Mouse (Mus musculus) activated CD4-positive, CD25-positive, alpha-beta regulatory T cell, adult 9 weeks (primary cell): ENCODE data around the gene Olfr209. TPM values are rescaled to one million over a fixed set of nuclear protein-coding genes. Genes with fewer than 3 reads are reported as not detected.

Experiments used
- polyA plus RNA-seq: library from polyadenylated mRNA; unstranded; fragments of 100-300 nt; shearing (Covaris generic); gene quantifications from one replicate; pipeline ENCODE4 v1.2.1, GENCODE M21; 2017

Gene Olfr209
- polyA plus RNA-seq: not detected

DNA sequence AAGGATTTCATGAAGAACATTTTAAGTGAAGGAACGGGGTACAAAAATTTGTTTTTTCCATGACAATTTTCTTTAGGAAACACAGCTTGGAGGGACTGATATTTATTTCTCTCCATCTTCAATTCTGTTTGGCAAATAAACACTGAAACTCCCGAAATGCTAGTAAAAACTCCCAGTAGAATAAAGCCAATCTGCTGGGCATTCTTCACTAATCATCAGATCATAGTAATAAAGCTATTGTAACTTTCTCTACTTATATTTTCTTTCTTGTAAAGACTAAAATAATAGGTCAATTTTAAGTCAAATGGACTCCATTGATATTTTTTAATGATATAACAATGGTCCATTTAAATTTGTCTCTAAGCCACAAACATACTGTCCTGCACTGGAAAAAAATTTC lies at the start of gene Olfr209:
Gene Olfr209 (minus strand): TSS at position 101 of the 400 bp plus-strand sequence.

DNA sequence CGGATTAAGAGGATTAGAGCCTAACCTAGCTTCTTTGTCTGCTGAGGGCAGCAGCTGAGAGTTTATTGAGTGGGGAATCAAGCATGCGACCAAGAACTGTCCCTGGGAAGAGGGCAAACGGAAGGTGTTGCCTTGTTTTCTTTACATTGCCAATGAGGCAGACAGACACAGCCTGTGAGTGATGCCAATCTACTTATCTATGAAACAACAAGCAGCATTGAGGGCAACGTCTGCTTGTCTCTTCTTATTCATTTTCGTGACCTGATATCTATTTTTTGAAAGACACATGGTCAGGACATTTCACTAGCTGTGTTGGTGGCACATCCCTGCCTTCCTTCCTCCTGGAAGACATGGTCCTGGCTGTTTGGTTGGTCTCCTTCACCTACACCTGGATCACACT lies 43.2 kb upstream of the Olfr209 start, which contains the start of gene Gabrr3:
Gene Gabrr3 (plus strand): TSS at position 301 of the 400 bp plus-strand sequence.

DNA sequence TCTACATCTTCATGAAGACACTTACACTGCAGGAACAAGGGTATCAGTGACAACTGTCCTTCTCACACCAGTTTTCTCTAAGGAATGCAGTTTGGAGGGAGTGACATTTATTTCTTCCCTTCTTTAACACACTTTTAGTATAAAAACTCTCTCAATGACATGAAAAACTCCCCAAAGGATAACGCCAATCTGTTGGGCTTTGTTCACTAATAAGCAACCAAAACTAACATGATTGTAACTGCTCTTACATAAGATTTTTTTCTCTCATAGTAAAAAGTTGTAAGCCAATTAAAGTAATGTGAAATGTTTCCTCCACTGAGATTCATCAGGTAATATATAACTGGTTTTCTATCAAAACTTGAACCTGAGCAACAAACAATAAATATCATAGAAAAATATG lies 14.6 kb downstream of the Olfr209 start, which contains the start of gene Olfr206:
Gene Olfr206 (minus strand): TSS at position 101 of the 400 bp plus-strand sequence.

DNA sequence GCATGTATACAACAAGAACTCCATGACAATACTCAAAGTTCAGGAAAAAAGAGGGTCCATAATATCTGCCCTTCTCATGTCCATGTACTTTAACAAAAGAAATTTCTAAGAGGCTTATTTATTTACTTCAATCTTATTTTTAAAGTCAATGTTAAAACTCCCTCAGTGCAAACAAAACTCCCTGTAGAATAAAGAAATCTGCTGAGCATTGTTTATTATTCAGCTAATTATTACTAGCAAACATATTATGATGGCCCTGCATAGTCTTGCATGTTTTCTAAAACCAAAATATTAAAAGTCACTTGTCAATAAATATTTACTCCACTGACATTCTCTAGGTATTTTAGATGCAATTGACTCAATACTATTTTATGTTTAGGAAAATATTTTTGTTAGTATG lies 32.8 kb downstream of the Olfr209 start, which contains the start of gene Olfr205:
Gene Olfr205 (minus strand): TSS at position 101 of the 400 bp plus-strand sequence.

DNA sequence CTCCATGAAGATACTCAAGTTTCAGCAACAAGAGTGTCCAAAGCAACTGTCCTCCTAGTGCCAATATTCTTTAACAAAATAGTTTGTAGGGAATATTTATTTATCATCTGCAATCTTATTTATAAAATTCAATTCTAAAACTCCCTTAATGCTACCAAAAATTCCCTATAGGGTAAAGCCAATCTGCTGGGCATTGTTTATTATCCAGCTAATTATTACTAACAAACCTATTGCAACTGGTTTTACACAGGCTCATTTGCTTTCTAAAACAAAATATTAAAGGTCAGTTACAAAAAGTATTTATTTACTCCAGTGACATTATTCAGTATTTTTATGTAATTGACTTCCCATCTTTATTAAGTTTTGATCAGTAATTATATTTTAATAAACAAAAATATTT lies 45.6 kb downstream of the Olfr209 start, which contains the start of gene Olfr204:
Gene Olfr204 (minus strand): TSS at position 101 of the 400 bp plus-strand sequence.

Other genes starting within 250 kb of the Olfr209 start
- not detected for gene Olfr194, start 242.9 kb downstream of the Olfr209 start, polyA plus RNA-seq
- not detected for gene Olfr195, start 216.9 kb downstream of the Olfr209 start, polyA plus RNA-seq
- gene Olfr196, start 193.5 kb downstream of the Olfr209 start, polyA plus RNA-seq: not detected
- not detected for gene Olfr198, start 160.5 kb downstream of the Olfr209 start, polyA plus RNA-seq
- gene Olfr199, start 144.2 kb downstream of the Olfr209 start, polyA plus RNA-seq: not detected
- not detected for gene Olfr201, start 91.4 kb downstream of the Olfr209 start, polyA plus RNA-seq
- not detected for gene Olfr202, start 77.2 kb downstream of the Olfr209 start, polyA plus RNA-seq
- not detected for gene Olfr203, start 65.1 kb downstream of the Olfr209 start, polyA plus RNA-seq
- gene Olfr204, start 45.7 kb downstream of the Olfr209 start, polyA plus RNA-seq: not detected
- not detected for gene Olfr205, start 32.9 kb downstream of the Olfr209 start, polyA plus RNA-seq
- not detected for gene Olfr206, start 14.7 kb downstream of the Olfr209 start, polyA plus RNA-seq
- gene Gabrr3, start 43.3 kb upstream of the Olfr209 start, polyA plus RNA-seq: not detected
- 92.4 TPM for gene Riox2, start 107.8 kb upstream of the Olfr209 start, polyA plus RNA-seq
- 6.2 TPM for gene Crybg3, start 237.0 kb upstream of the Olfr209 start, polyA plus RNA-seq